Mouse (Mus musculus): ENCODE results near the gene Chchd1.

GRCm38 (mm10) chr14:20700362-20700761, 2.4 kb upstream of the Chchd1 start:
- TF ChIP-seq POLR2A (IDR thresholded peaks at IDR 0.05; ENCODE audit: borderline replicate concordance, control insufficient read depth, low read depth, low read length) (no peak), CTCF (IDR thresholded peaks at IDR 0.05; ENCODE audit: control insufficient read depth, insufficient read depth, low read length) (no peak)
